Mouse (Mus musculus): ENCODE measurements around the gene Abr.
A peak's percentile ranks its signal among the peaks of the same experiment; 100 is the strongest.

Abr gene

GRCm38 (mm10) chr11:76493811-76494274 lies 128.3 kb downstream of the Abr start:
- DNase-seq (ENCODE audit: low spot score in 2 of 2): no peak

GRCm38 (mm10) chr11:76493167-76493566 lies 128.9 kb downstream of the Abr start:
- no peak for DNase-seq (ENCODE audit: low spot score in 2 of 2)

GRCm38 (mm10) chr11:76491817-76492216 lies 130.3 kb downstream of the Abr start:
- DNase-seq (ENCODE audit: low spot score in 2 of 2): no peak

GRCm38 (mm10) chr11:76489407-76489806 lies 132.7 kb downstream of the Abr start:
- DNase-seq (ENCODE audit: low spot score in 2 of 2): no peak

- no peak for DNase-seq (ENCODE audit: low spot score in 2 of 2)
These were observed 135.1 kb downstream of the Abr start for GRCm38 (mm10) chr11:76487024-76487423.

- DNase-seq (ENCODE audit: low spot score in 2 of 2): no peak
These were observed 138.1 kb downstream of the Abr start for GRCm38 (mm10) chr11:76484033-76484432.

GRCm38 (mm10) chr11:76483171-76483727 lies 138.9 kb downstream of the Abr start:
- no peak for DNase-seq (ENCODE audit: low spot score in 2 of 2)

GRCm38 (mm10) chr11:76482697-76483096 lies 139.4 kb downstream of the Abr start:
- DNase-seq (ENCODE audit: low spot score in 2 of 2): no peak

GRCm38 (mm10) chr11:76482183-76482582 lies 139.9 kb downstream of the Abr start:
- no peak for DNase-seq (ENCODE audit: low spot score in 2 of 2)

- DNase-seq (ENCODE audit: low spot score in 2 of 2): no peak
These were observed 142.4 kb downstream of the Abr start for GRCm38 (mm10) chr11:76479729-76480128.

GRCm38 (mm10) chr11:76478676-76479655 lies 143.1 kb downstream of the Abr start:
- no peak for DNase-seq (ENCODE audit: low spot score in 2 of 2)

GRCm38 (mm10) chr11:76477095-76477525 lies 145.0 kb downstream of the Abr start:
- no peak for DNase-seq (ENCODE audit: low spot score in 2 of 2)

GRCm38 (mm10) chr11:76476376-76477094 lies 145.6 kb downstream of the Abr start:
- DNase-seq (ENCODE audit: low spot score in 2 of 2): no peak

- DNase-seq (ENCODE audit: low spot score in 2 of 2): no peak
These were observed 149.5 kb downstream of the Abr start for GRCm38 (mm10) chr11:76472617-76473016.

- peak in 1 of 2 experiments; percentile 71 for DNase-seq (ENCODE audit: low spot score in 2 of 2)
These were observed 152.7 kb downstream of the Abr start for GRCm38 (mm10) chr11:76469311-76469998.

GRCm38 (mm10) chr11:76468347-76468746 lies 153.8 kb downstream of the Abr start:
- peak in 1 of 2 experiments; percentile 73 for DNase-seq (ENCODE audit: low spot score in 2 of 2)

- DNase-seq (ENCODE audit: low spot score in 2 of 2): no peak
These were observed 154.6 kb downstream of the Abr start for GRCm38 (mm10) chr11:76467487-76468005.

GRCm38 (mm10) chr11:76467073-76467472 lies 155.0 kb downstream of the Abr start:
- DNase-seq (ENCODE audit: low spot score in 2 of 2): no peak

- no peak for DNase-seq (ENCODE audit: low spot score in 2 of 2)
These were observed 156.2 kb downstream of the Abr start for GRCm38 (mm10) chr11:76465879-76466278.

GRCm38 (mm10) chr11:76461696-76462095 lies 160.4 kb downstream of the Abr start:
- no peak for DNase-seq (ENCODE audit: low spot score in 2 of 2)

GRCm38 (mm10) chr11:76461201-76461600 lies 160.9 kb downstream of the Abr start:
- DNase-seq (ENCODE audit: low spot score in 2 of 2): no peak
